Mouse (Mus musculus): Measurements from ENCODE around the gene Stag2. TPM values are rescaled to one million over a fixed set of nuclear protein-coding genes. Genes with fewer than 3 reads are reported as not detected.

The Stag2 gene
- polyA plus RNA-seq, 2 experiments, result 21.3 to 39.5 TPM

- TF ChIP-seq CTCF (IDR thresholded peaks at IDR 0.05; ENCODE audit: low read depth) (no peak), EP300 (IDR thresholded peaks at IDR 0.05; ENCODE audit: low read depth) (no peak)
- DNase-seq (ENCODE audit: low read depth in 3 of 3, low spot score in 3 of 3) (peak in 1 of 3 experiments; percentile 25), ATAC-seq (ENCODE audit: insufficient read depth) (peak; percentile 19)
- 18% methylated on average over 40 of the region's 71 CpGs for WGBS (ENCODE audit: insufficient replicate concordance)
- H3K27ac ChIP-seq, result peak overlapping the region; percentile 90
- H3K27me3 ChIP-seq (ENCODE audit: control insufficient read depth, insufficient read depth, low read length), result no peaks in the 10 kb centered on the region
- H3K9me3 ChIP-seq (ENCODE audit: control insufficient read depth, low read length), result no peaks in the 10 kb centered on the region
- H3K36me3 ChIP-seq (replicated peaks; ENCODE audit: control insufficient read depth, insufficient read depth, low read depth), result no peaks in the 10 kb centered on the region
- H3K4me1 ChIP-seq (replicated peaks; ENCODE audit: control insufficient read depth in 2 of 2, insufficient read depth in 2 of 2, low read length in 1 of 2), result peaks cover 2 to 6% of the 10 kb centered on the region in 2 experiments; a peak in 3 of 4 replicates
- peak overlapping the region; percentile 86 for H3K9ac ChIP-seq (replicated peaks)
- H3K4me3 ChIP-seq (ENCODE audit: insufficient read depth in 1 of 2, low read depth in 2 of 2, low read length in 2 of 2), result peak overlapping the region; percentile 85 to 94
- H3K4me2 ChIP-seq (ENCODE audit: low read depth), result peak overlapping the region; percentile 59
Observed at GRCm38 (mm10) chrX:42149557-42150345, 634 bp downstream of the Stag2 start.

- Histone ChIP-seq H3K36me3 (replicated peaks; ENCODE audit: control insufficient read depth, insufficient read depth, low read depth) (no peaks in the 10 kb centered on the region), H3K27ac (peak overlapping the region; percentile 92), H3K4me1 (replicated peaks; ENCODE audit: control insufficient read depth in 2 of 2, insufficient read depth in 2 of 2, low read length in 1 of 2) (peaks cover 2 to 8% of the 10 kb centered on the region in 2 experiments; a peak in 3 of 4 replicates), H3K9me3 (ENCODE audit: control insufficient read depth, low read length) (no peaks in the 10 kb centered on the region), H3K9ac (replicated peaks) (peak overlapping the region; percentile 86), H3K27me3 (ENCODE audit: control insufficient read depth, insufficient read depth, low read length) (no peaks in the 10 kb centered on the region), H3K4me3 (ENCODE audit: insufficient read depth in 1 of 2, low read depth in 2 of 2, low read length in 2 of 2) (peak overlapping the region; percentile 85 to 94), H3K4me2 (ENCODE audit: low read depth) (peak overlapping the region; percentile 76)
- whole genome bisulfite sequencing (ENCODE audit: insufficient replicate concordance), result 12% methylated on average over 31 of the region's 40 CpGs
- TF ChIP-seq EP300 (IDR thresholded peaks at IDR 0.05; ENCODE audit: low read depth) (no peak), CTCF (IDR thresholded peaks at IDR 0.05; ENCODE audit: low read depth) (no peak)
- DNase-seq (ENCODE audit: low read depth in 3 of 3, low spot score in 3 of 3) (peak; percentile 62 to 67 (median 64)), ATAC-seq (ENCODE audit: insufficient read depth) (peak; percentile 60)
Observed at GRCm38 (mm10) chrX:42150346-42151023, 1.4 kb downstream of the Stag2 start.

GRCm38 (mm10) chrX:42151024-42151754 is 2.1 kb downstream of the Stag2 start:
- H3K9me3 ChIP-seq (ENCODE audit: control insufficient read depth, low read length), result no peaks in the 10 kb centered on the region
- no peak for TF ChIP-seq EP300 (IDR thresholded peaks at IDR 0.05; ENCODE audit: low read depth)
- TF ChIP-seq CTCF (IDR thresholded peaks at IDR 0.05; ENCODE audit: low read depth), result no peak
- no peaks in the 10 kb centered on the region for H3K36me3 ChIP-seq (replicated peaks; ENCODE audit: control insufficient read depth, insufficient read depth, low read depth)
- no peak for ATAC-seq (ENCODE audit: insufficient read depth)
- H3K4me1 ChIP-seq (replicated peaks; ENCODE audit: control insufficient read depth in 2 of 2, insufficient read depth in 2 of 2, low read length in 1 of 2), result peaks cover 2 to 8% of the 10 kb centered on the region in 2 experiments; a peak in 3 of 4 replicates
- H3K4me3 ChIP-seq (ENCODE audit: insufficient read depth in 1 of 2, low read depth in 2 of 2, low read length in 2 of 2), result peak overlapping the region; percentile 85 to 94
- H3K9ac ChIP-seq (replicated peaks), result peak overlapping the region; percentile 77
- no peaks in the 10 kb centered on the region for H3K27me3 ChIP-seq (ENCODE audit: control insufficient read depth, insufficient read depth, low read length)
- WGBS (ENCODE audit: insufficient replicate concordance), result 6% methylated on average over 25 of the region's 25 CpGs
- peak overlapping the region; percentile 92 for H3K27ac ChIP-seq
- no peak for DNase-seq (ENCODE audit: low read depth in 3 of 3, low spot score in 3 of 3)
- H3K4me2 ChIP-seq (ENCODE audit: low read depth), result peak overlapping the region; percentile 76

- H3K27ac ChIP-seq, result peak overlapping the region; percentile 92
- H3K36me3 ChIP-seq (replicated peaks; ENCODE audit: control insufficient read depth, insufficient read depth, low read depth), result no peaks in the 10 kb centered on the region
- ATAC-seq (ENCODE audit: insufficient read depth) (peak; percentile 40), DNase-seq (ENCODE audit: low read depth in 3 of 3, low spot score in 3 of 3) (peak; percentile 62 to 70 (median 69))
- H3K9ac ChIP-seq (replicated peaks), result peak overlapping the region; percentile 77
- H3K4me1 ChIP-seq (replicated peaks; ENCODE audit: control insufficient read depth in 2 of 2, insufficient read depth in 2 of 2, low read length in 1 of 2), result peaks cover 2 to 8% of the 10 kb centered on the region in 2 experiments; a peak in 3 of 4 replicates
- 5% methylated on average over 17 of the region's 17 CpGs for WGBS (ENCODE audit: insufficient replicate concordance)
- H3K4me3 ChIP-seq (ENCODE audit: insufficient read depth in 1 of 2, low read depth in 2 of 2, low read length in 2 of 2), result peak overlapping the region; percentile 85 to 94
- TF ChIP-seq EP300 (IDR thresholded peaks at IDR 0.05; ENCODE audit: low read depth) (no peak), CTCF (IDR thresholded peaks at IDR 0.05; ENCODE audit: low read depth) (no peak)
- no peaks in the 10 kb centered on the region for H3K27me3 ChIP-seq (ENCODE audit: control insufficient read depth, insufficient read depth, low read length)
- H3K9me3 ChIP-seq (ENCODE audit: control insufficient read depth, low read length), result no peaks in the 10 kb centered on the region
- H3K4me2 ChIP-seq (ENCODE audit: low read depth), result peak overlapping the region; percentile 76
Observed at GRCm38 (mm10) chrX:42151903-42152369, 2.8 kb downstream of the Stag2 start.
